Mouse (Mus musculus): ENCODE measurements around the gene Trim43b. TPM values are rescaled to one million over a fixed set of nuclear protein-coding genes. Genes with fewer than 3 reads are reported as not detected.
"Not testable (repeated sequence)": the region's sequence is repeated elsewhere in the genome, so short reads cannot be mapped to it uniquely, and the experiment has no call there.

Gene Trim43b
- not detected in 2 replicates for polyA plus RNA-seq (2012)

GRCm38 (mm10) chr9:89092735-89093134 is at the start of gene Trim43b:
TSS of gene Trim43b (minus strand) at chr9:89092835.
- H3K27me3 ChIP-seq (ENCODE audit: control insufficient read depth); H3K4me1 ChIP-seq (ENCODE audit: control insufficient read depth); H3K4me3 ChIP-seq (replicated peaks); H3K9me3 ChIP-seq (ENCODE audit: control insufficient read depth, low read length); H3K36me3 ChIP-seq (ENCODE audit: control insufficient read depth): not testable (repeated sequence)

- H3K36me3 ChIP-seq (ENCODE audit: control insufficient read depth); H3K27me3 ChIP-seq (ENCODE audit: control insufficient read depth); H3K4me1 ChIP-seq (ENCODE audit: control insufficient read depth); H3K4me3 ChIP-seq (replicated peaks): not testable (repeated sequence)
- peaks cover 10% of the 10 kb centered on the region for H3K9me3 ChIP-seq (ENCODE audit: control insufficient read depth, low read length)
Measured at GRCm38 (mm10) chr9:89104576-89104975, 11.9 kb upstream of the Trim43b start.

GRCm38 (mm10) chr9:89086746-89087145 is 5.9 kb downstream of the Trim43b start:
- H3K4me3 ChIP-seq (replicated peaks); H3K9me3 ChIP-seq (ENCODE audit: control insufficient read depth, low read length); H3K36me3 ChIP-seq (ENCODE audit: control insufficient read depth): not testable (repeated sequence)

GRCm38 (mm10) chr9:89079637-89080036 is 13.0 kb downstream of the Trim43b start:
- not testable (repeated sequence) for H3K27me3 ChIP-seq (ENCODE audit: control insufficient read depth); H3K4me3 ChIP-seq (replicated peaks); H3K36me3 ChIP-seq (ENCODE audit: control insufficient read depth); H3K9me3 ChIP-seq (ENCODE audit: control insufficient read depth, low read length); H3K4me1 ChIP-seq (ENCODE audit: control insufficient read depth)

More at GRCm38 (mm10) chr9:89086746-89087145, 5.9 kb downstream of the Trim43b start:
- H3K4me1 ChIP-seq (ENCODE audit: control insufficient read depth); H3K27me3 ChIP-seq (ENCODE audit: control insufficient read depth): not testable (repeated sequence)

GRCm38 (mm10) chr9:89076508-89076907 is 16.1 kb downstream of the Trim43b start:
- not testable (repeated sequence) for H3K27me3 ChIP-seq (ENCODE audit: control insufficient read depth); H3K4me1 ChIP-seq (ENCODE audit: control insufficient read depth); H3K4me3 ChIP-seq (replicated peaks); H3K9me3 ChIP-seq (ENCODE audit: control insufficient read depth, low read length); H3K36me3 ChIP-seq (ENCODE audit: control insufficient read depth)

GRCm38 (mm10) chr9:89067143-89067501 is 25.5 kb downstream of the Trim43b start:
- not testable (repeated sequence) for H3K4me3 ChIP-seq (replicated peaks); H3K4me1 ChIP-seq (ENCODE audit: control insufficient read depth); H3K27me3 ChIP-seq (ENCODE audit: control insufficient read depth); H3K9me3 ChIP-seq (ENCODE audit: control insufficient read depth, low read length); H3K36me3 ChIP-seq (ENCODE audit: control insufficient read depth)

GRCm38 (mm10) chr9:89066378-89067142 is 26.1 kb downstream of the Trim43b start:
- H3K27me3 ChIP-seq (ENCODE audit: control insufficient read depth); H3K4me3 ChIP-seq (replicated peaks); H3K36me3 ChIP-seq (ENCODE audit: control insufficient read depth); H3K4me1 ChIP-seq (ENCODE audit: control insufficient read depth); H3K9me3 ChIP-seq (ENCODE audit: control insufficient read depth, low read length): not testable (repeated sequence)

Other genes with a start within 250 kb of the Trim43b start
- gene Bcl2a1a, start 135.9 kb downstream of the Trim43b start, polyA plus RNA-seq (2012) = not detected in 2 replicates
- 0.04 TPM in 1 of 2 replicates, not detected in the other for gene Bcl2a1b, start 106.4 kb upstream of the Trim43b start, polyA plus RNA-seq (2012)
- gene Gm29094, start 106.5 kb upstream of the Trim43b start, polyA plus RNA-seq (2012) = not detected in 2 replicates
- gene Mthfs, start 117.8 kb upstream of the Trim43b start, polyA plus RNA-seq (2012) = 0.17 and 0.24 TPM in 2 replicates